Mouse (Mus musculus) G1E (cell line): ENCODE measurements around the gene Ccr2. TPM values are rescaled to one million over a fixed set of nuclear protein-coding genes. Genes with fewer than 3 reads are reported as not detected.

Experiments used
- ATAC-seq: 2 replicates; pipeline ENCODE4 v1.8.0; 2016; ENCODE audit warnings: mild to moderate bottlenecking; ENCODE audit not compliant: insufficient number of reproducible peaks, poor library complexity, low FRiP score, severe bottlenecking; ENCODE audit errors: extremely low read depth
- DNase-seq: peaks from one replicate; pipeline ENCODE4 v3.0.0; 2012; ENCODE audit warnings: low spot score
- H3K27me3 ChIP-seq: 2 replicates; pipeline ENCODE4 v1.6.1; 2012; ENCODE audit warnings: mild to moderate bottlenecking, low read length, inconsistent platforms; ENCODE audit not compliant: insufficient read depth
- H3K36me3 ChIP-seq: replicated peaks from 2 replicates; pipeline ENCODE3; 2012; ENCODE audit warnings: mild to moderate bottlenecking, inconsistent platforms
- H3K4me1 ChIP-seq: 2 replicates; pipeline ENCODE4 v1.6.1; 2012; ENCODE audit warnings: low read depth, low read length, inconsistent platforms, mixed read lengths; ENCODE audit not compliant: insufficient read depth
- H3K4me3 ChIP-seq: 2 replicates; pipeline ENCODE4 v1.5.1; 2012; ENCODE audit warnings: low read depth, mild to moderate bottlenecking, inconsistent platforms, low read length, moderate library complexity, mixed read lengths
- H3K9me3 ChIP-seq: replicated peaks from 2 replicates; pipeline ENCODE4 v1.6.1; 2012; ENCODE audit warnings: inconsistent platforms
- CTCF ChIP-seq: IDR thresholded peaks from 2 replicates; pipeline ENCODE4 v1.5.1; 2012; ENCODE audit warnings: low read depth, low read length, inconsistent platforms, mixed read lengths
- GATA1 ChIP-seq: IDR thresholded peaks from 2 replicates; pipeline ENCODE4 v1.6.1; 2012; ENCODE audit warnings: borderline replicate concordance, low read length, inconsistent platforms, mixed read lengths
- GATA2 ChIP-seq: IDR thresholded peaks from 2 replicates; pipeline ENCODE4 v1.6.1; 2012; ENCODE audit warnings: low read depth, low read length, inconsistent platforms, borderline replicate concordance
- POLR2AphosphoS5 ChIP-seq: IDR thresholded peaks from 2 replicates; pipeline ENCODE4 v1.6.1; 2012; ENCODE audit warnings: low read depth, low read length, inconsistent platforms; ENCODE audit not compliant: insufficient replicate concordance
- TAL1 ChIP-seq: conservative IDR thresholded peaks from 2 replicates; pipeline ENCODE4 v1.6.1; 2012; ENCODE audit warnings: low read depth, low read length, inconsistent platforms, mixed read lengths
- polyA plus RNA-seq: library from polyadenylated mRNA; stranded (reverse); fragments of >175 nt; gene quantifications from 2 replicates; pipeline ENCODE4 v1.2.3, GENCODE M21; 2012
- total RNA-seq, 2 experiments: library from RNA; stranded (forward) in 1 of 2; stranded (reverse) in 1 of 2; fragments of 200-1000 nt in 1 of 2; fragments of >200 nt in 1 of 2; fragmentation: Nextera tagmentation in 1 of 2; gene quantifications; 2 replicates each; pipeline ENCODE4 v1.2.3; 2014 to 2017

Ccr2 gene
- total and polyA plus RNA-seq, 3 experiments = 0.93 TPM; not detected in 2

- no peak for DNase-seq
- Histone ChIP-seq H3K9me3 (no peaks in the 10 kb centered on the region), H3K36me3 (no peaks in the 10 kb centered on the region), H3K27me3 (peaks cover 3% of the 10 kb centered on the region; the same call in 1 of the 2 replicates), H3K4me1 (peaks cover 22% of the 10 kb centered on the region), H3K4me3 (no peak overlapping the region)
- ATAC-seq = peak; percentile 34; the same call in 1 of the 2 replicates
- TF ChIP-seq POLR2AphosphoS5 (no peak), GATA1 (no peak)
Observed at GRCm38 (mm10) chr9:124100357-124100756, 1.4 kb upstream of the Ccr2 start.

GRCm38 (mm10) chr9:124103199-124103598 lies 1.4 kb downstream of the Ccr2 start:
- Histone ChIP-seq H3K4me3 (no peak overlapping the region), H3K27me3 (peaks cover 3% of the 10 kb centered on the region; the same call in 1 of the 2 replicates), H3K9me3 (no peaks in the 10 kb centered on the region), H3K4me1 (peaks cover 25% of the 10 kb centered on the region), H3K36me3 (no peaks in the 10 kb centered on the region)
- no peak for DNase-seq
- ATAC-seq = no peak
- no peak for TF ChIP-seq GATA2
- TF ChIP-seq TAL1 = no peak
- TF ChIP-seq CTCF = no peak
- no peak for TF ChIP-seq POLR2AphosphoS5
- no peak for TF ChIP-seq GATA1

- Histone ChIP-seq H3K27me3 (peaks cover 3% of the 10 kb centered on the region; the same call in 1 of the 2 replicates), H3K4me1 (peaks cover 39% of the 10 kb centered on the region), H3K4me3 (no peak overlapping the region), H3K9me3 (no peaks in the 10 kb centered on the region), H3K36me3 (no peaks in the 10 kb centered on the region)
- DNase-seq = no peak
- TF ChIP-seq POLR2AphosphoS5 (no peak), GATA2 (no peak), TAL1 (no peak), CTCF (no peak), GATA1 (no peak)
- ATAC-seq = no peak
Observed at GRCm38 (mm10) chr9:124105196-124105595, 3.4 kb downstream of the Ccr2 start.

GRCm38 (mm10) chr9:124107232-124107631 lies 5.5 kb downstream of the Ccr2 start:
- no peak overlapping the region for H3K4me3 ChIP-seq
- ATAC-seq (no peak), DNase-seq (no peak)
- no peak for TF ChIP-seq POLR2AphosphoS5
- H3K27me3 ChIP-seq = peaks cover under 1% of the 10 kb centered on the region; the same call in 1 of the 2 replicates
- peaks cover 33% of the 10 kb centered on the region for H3K4me1 ChIP-seq
- H3K36me3 ChIP-seq = no peaks in the 10 kb centered on the region
- no peaks in the 10 kb centered on the region for H3K9me3 ChIP-seq

- no peaks in the 10 kb centered on the region for H3K27me3 ChIP-seq
- no peak overlapping the region for H3K4me3 ChIP-seq
- TF ChIP-seq TAL1 = no peak
- TF ChIP-seq GATA1 = no peak
- TF ChIP-seq POLR2AphosphoS5 = no peak
- TF ChIP-seq CTCF = no peak
- TF ChIP-seq GATA2 = no peak
- ATAC-seq (no peak), DNase-seq (no peak)
- H3K36me3 ChIP-seq = no peaks in the 10 kb centered on the region
- no peaks in the 10 kb centered on the region for H3K9me3 ChIP-seq
- H3K4me1 ChIP-seq = peaks cover 35% of the 10 kb centered on the region
Observed at GRCm38 (mm10) chr9:124108356-124109127, 6.8 kb downstream of the Ccr2 start.

GRCm38 (mm10) chr9:124111997-124112396 lies 10.2 kb downstream of the Ccr2 start:
- peaks cover 41% of the 10 kb centered on the region for H3K4me1 ChIP-seq
- TF ChIP-seq POLR2AphosphoS5 (no peak), TAL1 (no peak), GATA1 (no peak), CTCF (no peak), GATA2 (no peak)

More at GRCm38 (mm10) chr9:124111997-124112396, 10.2 kb downstream of the Ccr2 start:
- Histone ChIP-seq H3K9me3 (no peaks in the 10 kb centered on the region), H3K27me3 (no peaks in the 10 kb centered on the region), H3K36me3 (no peaks in the 10 kb centered on the region), H3K4me3 (no peak overlapping the region)
- ATAC-seq (no peak), DNase-seq (no peak)
